8 mouse cellular contexts compared by ENCODE assay signal in the genomic region with DNA sequence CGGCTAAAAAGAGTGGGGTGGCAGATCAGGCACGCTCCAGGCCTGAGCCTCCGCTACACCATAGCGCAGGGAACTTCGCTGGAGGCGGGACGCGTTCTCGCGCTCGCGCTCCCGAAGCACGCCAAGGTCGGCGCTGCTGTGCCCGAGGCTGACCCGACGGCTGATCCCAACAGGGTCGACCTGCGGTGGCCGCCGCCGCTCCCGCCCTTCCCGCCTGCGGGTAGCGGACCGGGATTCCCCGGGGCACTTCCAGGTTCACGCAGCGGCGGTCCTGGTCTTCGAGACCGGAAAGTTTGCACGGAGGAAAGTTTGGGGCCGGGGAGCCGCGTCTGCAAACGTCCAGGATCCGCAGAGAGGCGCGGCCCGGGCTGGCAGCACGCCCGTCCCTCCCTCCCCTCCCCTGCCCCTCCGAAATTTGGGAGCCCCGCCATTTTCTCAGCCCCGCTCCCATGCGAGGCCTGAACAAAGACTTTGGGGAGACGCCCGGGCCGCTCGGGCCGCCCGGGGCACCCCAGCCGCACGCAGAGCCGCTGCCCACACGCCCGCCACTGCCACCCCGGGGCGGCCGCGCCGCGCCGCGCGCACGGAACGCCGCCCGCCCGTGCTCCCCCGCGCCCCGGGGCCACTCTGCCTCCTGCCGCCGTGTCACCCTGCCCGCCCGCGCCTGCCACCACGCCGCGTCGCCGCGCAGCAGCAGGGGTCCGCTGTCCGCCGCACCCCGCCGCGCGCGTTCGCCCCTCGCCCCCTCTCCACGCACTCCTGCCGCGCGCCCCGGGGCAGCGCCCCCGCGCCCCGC. TPM values are rescaled to one million over a fixed set of nuclear protein-coding genes. Genes with fewer than 3 reads are reported as not detected.
A peak's percentile ranks its signal among the peaks of the same experiment; 100 is the strongest.
DNase-seq lines count a peak whose midpoint lies in the region; ATAC-seq and TF ChIP-seq lines count a peak whose summit lies in the region.

No protein-coding gene starts in this region.

- WGBS in forebrain, embryonic 12.5 days = under 1% methylated on average over 88 of the region's 108 CpGs
- WGBS in hindbrain, embryonic 13.5 days = under 1% methylated on average over 73 of the region's 108 CpGs
- WGBS in liver, embryonic 11.5 days = under 1% methylated on average over 84 of the region's 108 CpGs

- peak overlapping the region; percentile 74 for H3K27ac ChIP-seq in forebrain, embryonic 12.5 days
- H3K27ac ChIP-seq in hindbrain, embryonic 13.5 days = peak overlapping the region; percentile 87
- peak overlapping the region; percentile 32 for H3K27ac ChIP-seq in liver, embryonic 11.5 days (ENCODE audit: low read depth, low read length)

- H3ac ChIP-seq in myocyte (ENCODE audit: control insufficient read depth, insufficient read length) = peak overlapping the region; percentile 98

- H3K4me3 ChIP-seq in forebrain, embryonic 12.5 days (replicated peaks) = peak overlapping the region; percentile 68
- peak overlapping the region; percentile 72 for H3K4me3 ChIP-seq in hindbrain, embryonic 13.5 days
- peak overlapping the region; percentile 90 for H3K4me3 ChIP-seq in liver, embryonic 11.5 days (ENCODE audit: low read depth, low read length)
- H3K4me3 ChIP-seq in myocyte = peak overlapping the region; percentile 51

- H3K4me1 ChIP-seq in forebrain, embryonic 12.5 days = peaks cover 31% of the 10 kb centered on the region
- peaks cover 55% of the 10 kb centered on the region for H3K4me1 ChIP-seq in hindbrain, embryonic 13.5 days (replicated peaks)
- peaks cover 5% of the 10 kb centered on the region; the same call in 1 of the 2 replicates for H3K4me1 ChIP-seq in liver, embryonic 11.5 days (replicated peaks; ENCODE audit: control insufficient read depth, insufficient read depth, low read length)

- H3K9me3 ChIP-seq in forebrain, embryonic 12.5 days = no peaks in the 10 kb centered on the region
- no peaks in the 10 kb centered on the region for H3K9me3 ChIP-seq in hindbrain, embryonic 13.5 days
- H3K9me3 ChIP-seq in liver, embryonic 11.5 days (ENCODE audit: control insufficient read depth, low read length) = no peaks in the 10 kb centered on the region

- peaks cover 94% of the 10 kb centered on the region for H3K27me3 ChIP-seq in forebrain, embryonic 12.5 days
- peaks cover 98% of the 10 kb centered on the region for H3K27me3 ChIP-seq in hindbrain, embryonic 13.5 days
- peaks cover 91% of the 10 kb centered on the region for H3K27me3 ChIP-seq in liver, embryonic 11.5 days (replicated peaks; ENCODE audit: control insufficient read depth, insufficient read depth, low read length)
- H3K27me3 ChIP-seq in myocyte (ENCODE audit: control insufficient read depth, insufficient read depth, insufficient read length) = no peaks in the 10 kb centered on the region

- H3K9ac ChIP-seq in forebrain, embryonic 12.5 days = peak overlapping the region; percentile 93
- peak overlapping the region; percentile 88 for H3K9ac ChIP-seq in hindbrain, embryonic 13.5 days
- H3K9ac ChIP-seq in liver, embryonic 11.5 days (ENCODE audit: low read depth, low read length) = peak overlapping the region; percentile 79

- peak; percentile 63 for TF ChIP-seq POLR2A in myocyte (IDR thresholded peaks at IDR 0.05; ENCODE audit: insufficient read length, low read depth)

- peak; percentile 63 to 72 for DNase-seq in right cerebral cortex, postnatal 10 days (ENCODE audit: low spot score in 2 of 2)
- DNase-seq in right cerebral cortex, adult 2 months (ENCODE audit: low spot score in 2 of 2) = no peak
- peak; percentile 80 for DNase-seq in adrenal gland, postnatal 14 days
- DNase-seq in liver, embryonic 11.5 days (ENCODE audit: low spot score) = peak; percentile 70
- no peak for DNase-seq in frontal cortex, postnatal 14 days (ENCODE audit: low spot score in 2 of 2)

- H3K4me2 ChIP-seq in forebrain, embryonic 12.5 days = peak overlapping the region; percentile 78
- peak overlapping the region; percentile 76 for H3K4me2 ChIP-seq in hindbrain, embryonic 13.5 days
- peak overlapping the region; percentile 96 for H3K4me2 ChIP-seq in liver, embryonic 11.5 days
- peak overlapping the region; percentile 95 for H3K4me2 ChIP-seq in myocyte (ENCODE audit: low read depth)

- H3K79me2 ChIP-seq in myocyte (ENCODE audit: control insufficient read depth, insufficient read depth) = peaks cover 49% of the 10 kb centered on the region

- ATAC-seq in forebrain, embryonic 12.5 days (ENCODE audit: low FRiP score) = peak; percentile 31
- no peak for ATAC-seq in hindbrain, embryonic 13.5 days (ENCODE audit: low FRiP score)
- ATAC-seq in liver, embryonic 11.5 days (replicated peaks; ENCODE audit: low FRiP score) = peak; percentile 46

- no peaks in the 10 kb centered on the region for H3K36me3 ChIP-seq in forebrain, embryonic 12.5 days (replicated peaks)
- H3K36me3 ChIP-seq in hindbrain, embryonic 13.5 days = no peaks in the 10 kb centered on the region
- no peaks in the 10 kb centered on the region for H3K36me3 ChIP-seq in liver, embryonic 11.5 days (ENCODE audit: control insufficient read depth, insufficient read depth, low read length)
- H3K36me3 ChIP-seq in myocyte (ENCODE audit: control insufficient read depth, insufficient read depth) = peaks cover 6% of the 10 kb centered on the region

TF ChIP-seq in myocyte, 11 proteins besides CTCF, POLR2A, EP300 and RAD21:
- TF ChIP-seq POLR2AphosphoS2 (IDR thresholded peaks at IDR 0.05; ENCODE audit: insufficient read length, low read depth) (peak; percentile 41), TCF12 (IDR thresholded peaks at IDR 0.05; ENCODE audit: insufficient read depth, poor library complexity, severe bottlenecking) (no peak), TCF3 (IDR thresholded peaks at IDR 0.05; ENCODE audit: insufficient read length, low read depth) (no peak), SRF (IDR thresholded peaks at IDR 0.05; ENCODE audit: control insufficient read depth, insufficient read length, low read depth) (no peak), MAX (IDR thresholded peaks at IDR 0.05; ENCODE audit: low read depth) (no peak), CEBPB (IDR thresholded peaks at IDR 0.05; ENCODE audit: insufficient read depth, poor library complexity, severe bottlenecking) (no peak), MYOG (IDR thresholded peaks at IDR 0.05; ENCODE audit: control insufficient read depth in 1 of 3, insufficient read depth in 1 of 3, insufficient read length in 2 of 3, low read depth in 2 of 3) (peak in 2 of 3 experiments; percentile 19 to 21), USF1 (IDR thresholded peaks at IDR 0.05; ENCODE audit: low read depth) (no peak), E2F4 (IDR thresholded peaks at IDR 0.05; ENCODE audit: insufficient read depth) (no peak), REST (IDR thresholded peaks at IDR 0.05; ENCODE audit: insufficient read depth, insufficient read length) (no peak), MYOD1 (IDR thresholded peaks at IDR 0.05; ENCODE audit: control insufficient read depth in 1 of 3, insufficient read length in 2 of 3, low read depth in 2 of 3) (peak in 1 of 3 experiments; percentile 7)

RNA-seq across cellular contexts. Expression of gene Nfix, which starts 0.8 kb away (rescaled TPM):
- total RNA-seq in adrenal gland, postnatal 14 days (2021) = 124 and 125 TPM in 2 replicates
- 31.9 and 33.2 TPM in 2 replicates for polyA plus RNA-seq in forebrain, embryonic 12.5 days (2016; fragmentation: Nextera tagmentation; extraction: Ambion mirVana)
- 35.3 and 44.1 TPM in 2 replicates for polyA plus RNA-seq in hindbrain, embryonic 13.5 days (2015; fragmentation: Nextera tagmentation; extraction: Ambion mirVana)
- polyA plus RNA-seq in liver, embryonic 11.5 days (2014; fragmentation: Nextera tagmentation; extraction: Ambion mirVana) = 5.0 and 7.1 TPM in 2 replicates
- 65.7 TPM for polyA plus RNA-seq in myocyte (2012; fragmentation: generic; extraction: Trizol)

RNA-seq across cellular contexts. Expression of gene Dand5, which starts 23.3 kb away (rescaled TPM):
- 7.1 and 7.4 TPM in 2 replicates for total RNA-seq in adrenal gland, postnatal 14 days (2021)
- 5.3 and 5.6 TPM in 2 replicates for polyA plus RNA-seq in forebrain, embryonic 12.5 days (2016; fragmentation: Nextera tagmentation; extraction: Ambion mirVana)
- 10.8 and 11.5 TPM in 2 replicates for polyA plus RNA-seq in hindbrain, embryonic 13.5 days (2015; fragmentation: Nextera tagmentation; extraction: Ambion mirVana)
- 4.5 and 4.9 TPM in 2 replicates for polyA plus RNA-seq in liver, embryonic 11.5 days (2014; fragmentation: Nextera tagmentation; extraction: Ambion mirVana)
- 6.7 TPM for polyA plus RNA-seq in myocyte (2012; fragmentation: generic; extraction: Trizol)

RNA-seq across cellular contexts. Expression of gene Gadd45gip1, which starts 32.0 kb away (rescaled TPM):
- 44.4 and 45.7 TPM in 2 replicates for total RNA-seq in adrenal gland, postnatal 14 days (2021)
- 43.0 and 44.8 TPM in 2 replicates for polyA plus RNA-seq in forebrain, embryonic 12.5 days (2016; fragmentation: Nextera tagmentation; extraction: Ambion mirVana)
- polyA plus RNA-seq in hindbrain, embryonic 13.5 days (2015; fragmentation: Nextera tagmentation; extraction: Ambion mirVana) = 37.3 and 37.8 TPM in 2 replicates
- 87.8 and 90.6 TPM in 2 replicates for polyA plus RNA-seq in liver, embryonic 11.5 days (2014; fragmentation: Nextera tagmentation; extraction: Ambion mirVana)
- 21.8 TPM for polyA plus RNA-seq in myocyte (2012; fragmentation: generic; extraction: Trizol)

RNA-seq across cellular contexts. Expression of gene Rad23a, which starts 41.1 kb away (rescaled TPM):
- total RNA-seq in adrenal gland, postnatal 14 days (2021) = 108 TPM in 2 replicates
- polyA plus RNA-seq in forebrain, embryonic 12.5 days (2016; fragmentation: Nextera tagmentation; extraction: Ambion mirVana) = 108 and 118 TPM in 2 replicates
- polyA plus RNA-seq in hindbrain, embryonic 13.5 days (2015; fragmentation: Nextera tagmentation; extraction: Ambion mirVana) = 83.2 and 85.5 TPM in 2 replicates
- 188 and 191 TPM in 2 replicates for polyA plus RNA-seq in liver, embryonic 11.5 days (2014; fragmentation: Nextera tagmentation; extraction: Ambion mirVana)
- polyA plus RNA-seq in myocyte (2012; fragmentation: generic; extraction: Trizol) = 139 TPM

RNA-seq across cellular contexts. Expression of gene Calr, which starts 47.4 kb away (rescaled TPM):
- total RNA-seq in adrenal gland, postnatal 14 days (2021) = 521 and 554 TPM in 2 replicates
- 619 TPM in 2 replicates for polyA plus RNA-seq in forebrain, embryonic 12.5 days (2016; fragmentation: Nextera tagmentation; extraction: Ambion mirVana)
- polyA plus RNA-seq in hindbrain, embryonic 13.5 days (2015; fragmentation: Nextera tagmentation; extraction: Ambion mirVana) = 646 and 672 TPM in 2 replicates
- 860 and 893 TPM in 2 replicates for polyA plus RNA-seq in liver, embryonic 11.5 days (2014; fragmentation: Nextera tagmentation; extraction: Ambion mirVana)
- 385 TPM for polyA plus RNA-seq in myocyte (2012; fragmentation: generic; extraction: Trizol)

Comparison
In these comparisons a context has a peak if more than half of its experiments do, and no peak if none do; other contexts are left out.
1. DNase-seq: peak in right cerebral cortex, postnatal 10 days (2 of 2), adrenal gland, postnatal 14 days (single experiment) and liver, embryonic 11.5 days (single experiment); none in right cerebral cortex, adult 2 months (0 of 2) and frontal cortex, postnatal 14 days (0 of 2).
2. H3K27ac ChIP-seq: peak in every context shown above with its lines; median percentile 87 in hindbrain, embryonic 13.5 days; 74 in forebrain, embryonic 12.5 days; 32 in liver, embryonic 11.5 days.
3. Peak in every context shown above with its lines, with median percentiles within 50 percentile points of each other: H3K4me2 ChIP-seq, H3K4me3 ChIP-seq and H3K9ac ChIP-seq.